Mouse (Mus musculus) midbrain, embryonic 12.5 days (tissue): Measurements from ENCODE around the gene Thap3. TPM values are rescaled to one million over a fixed set of nuclear protein-coding genes. Genes with fewer than 3 reads are reported as not detected.
A peak's percentile ranks its signal among the peaks of the same experiment; 100 is the strongest.

Experiments used
- ATAC-seq: fragments of 200-750 bp; cut with Nextera tagmentation; 2 replicates; pipeline ENCODE4 v1.8.0; 2017; ENCODE audit warnings: low read depth, moderate TSS enrichment, moderate library complexity; ENCODE audit not compliant: low FRiP score
- H3K27ac ChIP-seq: fragments of 300-500 bp; sonication (generic); replicated peaks from 2 replicates; pipeline ENCODE4 v1.5.1; 2016; ENCODE audit warnings: mild to moderate bottlenecking
- H3K27me3 ChIP-seq: fragments of 300-500 bp; sonication (generic); 2 replicates; pipeline ENCODE4 v1.6.1; 2016; ENCODE audit warnings: mild to moderate bottlenecking
- H3K36me3 ChIP-seq: fragments of 300-500 bp; sonication (generic); 2 replicates; pipeline ENCODE4 v1.6.1; 2016
- H3K4me1 ChIP-seq: fragments of 300-500 bp; sonication (generic); 2 replicates; pipeline ENCODE4 v1.6.1; 2016
- H3K4me2 ChIP-seq: fragments of 300-500 bp; sonication (generic); replicated peaks from 2 replicates; pipeline ENCODE4 v1.6.1; 2016; ENCODE audit warnings: mild to moderate bottlenecking, moderate library complexity
- H3K4me3 ChIP-seq: fragments of 300-500 bp; sonication (generic); 2 replicates; pipeline ENCODE4 v1.5.1; 2016; ENCODE audit warnings: mild to moderate bottlenecking
- H3K9ac ChIP-seq: fragments of 300-500 bp; sonication (generic); replicated peaks from 2 replicates; pipeline ENCODE4 v1.6.1; 2016; ENCODE audit warnings: mild to moderate bottlenecking, moderate library complexity
- H3K9me3 ChIP-seq: fragments of 300-500 bp; sonication (generic); 2 replicates; pipeline ENCODE4 v1.6.1; 2016; ENCODE audit warnings: mild to moderate bottlenecking
- WGBS: fragments of 180-500 bp; shearing (Covaris S2); methylation state at CpG from one replicate; pipeline ENCODE4 v1.1.7; 2016; 5-methylcytosine and 5-hydroxymethylcytosine counted together
- polyA plus RNA-seq: library from polyadenylated mRNA; unstranded; fragments of >200 nt; fragmentation: Nextera tagmentation; extraction: Ambion mirVana; gene quantifications from 2 replicates; pipeline ENCODE4 v1.2.1, GENCODE M21; 2016

The Thap3 gene
- polyA plus RNA-seq, 1 experiment from 2014 or later, result 33.9 TPM

DNA sequence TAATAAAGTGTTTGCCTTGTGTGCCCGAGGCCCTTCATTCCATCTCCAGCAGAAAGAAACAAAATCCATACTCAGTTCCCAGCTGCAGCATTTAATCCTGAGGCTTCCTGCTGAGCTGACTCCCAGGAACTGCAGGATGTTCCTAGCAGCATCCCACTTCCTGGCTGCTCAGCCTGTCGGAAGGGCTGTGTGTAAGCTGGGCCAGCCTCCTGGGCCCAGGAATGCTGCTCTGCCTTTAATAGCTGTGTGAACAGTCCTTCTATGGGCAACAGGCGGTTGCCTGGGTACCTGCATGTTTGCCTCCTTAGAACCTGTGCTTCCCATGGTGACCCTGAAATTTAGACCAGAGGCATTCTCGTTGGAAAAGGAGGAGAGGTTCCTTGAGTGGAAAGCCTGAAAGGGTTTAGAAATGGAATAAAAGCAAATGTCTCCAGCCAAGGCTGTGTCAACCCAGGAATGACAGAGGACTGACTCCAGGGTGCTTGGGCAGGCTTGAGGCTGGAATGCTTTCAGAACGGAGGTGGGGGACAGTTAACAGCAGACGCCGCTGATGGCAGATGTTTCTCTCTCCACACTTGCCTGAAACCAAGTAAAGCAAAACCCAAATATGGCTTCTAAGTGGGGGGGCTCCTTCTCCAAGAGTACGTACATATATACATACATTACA is 18.8 kb upstream of the Thap3 start:
- H3K4me3 ChIP-seq, result peak overlapping the region; percentile 69
- H3K9ac ChIP-seq, result peak overlapping the region; percentile 21; the same call in 1 of the 2 replicates
- no peak for ATAC-seq
- H3K27ac ChIP-seq, result no peak overlapping the region
- H3K4me2 ChIP-seq, result peak overlapping the region; percentile 100
- H3K27me3 ChIP-seq, result peaks cover 52% of the 10 kb centered on the region
- WGBS, result 7% methylated on average over 8 of the region's 8 CpGs
- no peaks in the 10 kb centered on the region for H3K36me3 ChIP-seq
- H3K4me1 ChIP-seq, result peaks cover 33% of the 10 kb centered on the region
- no peaks in the 10 kb centered on the region for H3K9me3 ChIP-seq

DNA sequence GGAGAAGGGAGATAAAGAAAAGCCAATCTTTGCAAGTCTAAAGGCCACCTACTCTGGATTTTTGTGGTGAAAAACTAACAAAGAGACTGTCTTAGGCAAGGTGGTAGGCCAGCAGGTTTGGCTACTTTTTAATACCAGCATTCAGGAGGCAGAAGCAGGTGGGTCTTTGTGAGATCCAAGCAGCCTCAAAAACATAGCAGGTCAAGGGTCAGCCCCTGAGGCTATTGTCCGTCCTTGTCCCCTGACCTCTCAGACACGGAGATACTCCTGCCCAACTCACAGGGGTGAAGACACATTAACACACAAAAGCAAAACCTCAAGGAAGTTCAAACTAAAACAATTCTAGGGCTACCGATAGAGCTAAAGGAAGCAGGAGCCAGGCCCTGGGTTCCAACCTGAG is 18.0 kb upstream of the Thap3 start:
- Histone ChIP-seq H3K36me3 (no peaks in the 10 kb centered on the region), H3K9ac (no peak overlapping the region), H3K4me1 (peaks cover 33% of the 10 kb centered on the region), H3K27ac (no peak overlapping the region), H3K9me3 (no peaks in the 10 kb centered on the region), H3K4me3 (no peak overlapping the region), H3K4me2 (no peak overlapping the region), H3K27me3 (peaks cover 52% of the 10 kb centered on the region)
- WGBS, result 18% methylated on average over 3 of the region's 3 CpGs
- no peak for ATAC-seq

DNA sequence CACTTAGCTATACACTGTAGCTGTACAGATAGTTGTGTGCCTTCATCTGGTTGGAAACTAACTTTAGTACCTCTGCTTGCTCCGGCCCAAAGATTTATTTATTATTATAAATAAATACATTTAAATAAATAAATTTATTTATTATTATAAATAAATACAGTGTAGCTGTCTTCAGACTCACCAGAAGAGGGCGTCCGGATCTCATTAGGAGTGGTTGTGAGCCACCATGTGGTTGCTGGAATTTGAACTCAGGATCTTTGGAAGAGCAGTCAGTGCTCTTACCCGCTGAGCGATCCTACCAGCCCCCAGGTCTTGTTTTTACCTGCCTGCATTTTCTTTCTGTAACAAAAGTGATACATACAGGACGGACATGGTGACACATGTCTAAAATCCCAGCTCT is 17.3 kb upstream of the Thap3 start:
- Histone ChIP-seq H3K36me3 (no peaks in the 10 kb centered on the region), H3K4me1 (peaks cover 33% of the 10 kb centered on the region), H3K4me2 (no peak overlapping the region), H3K9me3 (no peaks in the 10 kb centered on the region), H3K27ac (no peak overlapping the region), H3K27me3 (peaks cover 48% of the 10 kb centered on the region), H3K9ac (no peak overlapping the region), H3K4me3 (no peak overlapping the region)
- ATAC-seq, result no peak
- WGBS, result 74% methylated on average over 6 of the region's 6 CpGs

DNA sequence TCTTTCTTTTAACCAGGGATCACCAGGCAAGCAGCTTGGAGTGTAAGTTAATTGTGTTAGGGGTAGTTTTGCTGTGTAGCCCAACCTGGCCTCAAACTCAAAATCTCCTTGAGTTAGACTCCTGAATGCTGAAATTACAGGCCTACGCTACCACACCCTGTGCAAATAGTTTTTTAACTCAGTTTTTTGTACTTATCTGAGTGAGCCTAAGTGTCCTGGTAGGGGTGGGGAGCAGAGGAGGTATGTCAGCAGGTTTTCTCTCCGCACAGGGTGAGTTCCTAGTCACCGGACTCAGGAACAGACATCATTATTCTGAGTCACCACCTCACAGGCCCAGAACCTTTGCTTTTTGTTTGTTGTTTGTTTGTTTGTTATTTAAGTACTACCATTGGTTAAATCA is 13.3 kb upstream of the Thap3 start:
- no peaks in the 10 kb centered on the region for H3K9me3 ChIP-seq
- H3K36me3 ChIP-seq, result no peaks in the 10 kb centered on the region
- peaks cover 17% of the 10 kb centered on the region for H3K27me3 ChIP-seq
- no peak for ATAC-seq
- peaks cover 4% of the 10 kb centered on the region; the same call in 1 of the 2 replicates for H3K4me1 ChIP-seq
- WGBS, result 93% methylated on average over 3 of the region's 3 CpGs
- H3K9ac ChIP-seq, result no peak overlapping the region
- no peak overlapping the region for H3K4me2 ChIP-seq
- no peak overlapping the region for H3K27ac ChIP-seq
- H3K4me3 ChIP-seq, result no peak overlapping the region

DNA sequence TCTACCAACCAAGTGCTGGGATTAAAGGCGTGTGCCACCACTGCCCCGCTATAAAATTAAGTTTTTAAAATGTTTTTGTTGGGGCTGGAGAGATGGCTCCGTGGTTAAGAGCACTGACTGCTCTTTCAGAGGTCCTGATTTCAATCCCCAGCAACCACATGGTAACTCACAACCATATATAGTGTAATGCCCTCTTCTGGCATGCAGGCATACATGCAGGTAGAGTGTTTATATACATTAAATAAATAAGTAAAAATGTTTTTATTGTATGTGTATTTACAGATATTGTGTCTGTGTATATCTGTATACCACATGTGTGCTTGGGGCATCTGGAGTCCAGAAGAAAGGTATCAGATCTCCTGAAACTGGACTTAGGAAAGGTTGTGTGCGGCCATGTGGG is 12.5 kb upstream of the Thap3 start:
- Histone ChIP-seq H3K4me3 (no peak overlapping the region), H3K27ac (no peak overlapping the region), H3K36me3 (no peaks in the 10 kb centered on the region), H3K9ac (no peak overlapping the region), H3K4me1 (peaks cover 6% of the 10 kb centered on the region; the same call in 1 of the 2 replicates), H3K27me3 (peaks cover 10% of the 10 kb centered on the region), H3K4me2 (no peak overlapping the region), H3K9me3 (no peaks in the 10 kb centered on the region)
- WGBS, result 64% methylated on average over 4 of the region's 4 CpGs
- ATAC-seq, result no peak

DNA sequence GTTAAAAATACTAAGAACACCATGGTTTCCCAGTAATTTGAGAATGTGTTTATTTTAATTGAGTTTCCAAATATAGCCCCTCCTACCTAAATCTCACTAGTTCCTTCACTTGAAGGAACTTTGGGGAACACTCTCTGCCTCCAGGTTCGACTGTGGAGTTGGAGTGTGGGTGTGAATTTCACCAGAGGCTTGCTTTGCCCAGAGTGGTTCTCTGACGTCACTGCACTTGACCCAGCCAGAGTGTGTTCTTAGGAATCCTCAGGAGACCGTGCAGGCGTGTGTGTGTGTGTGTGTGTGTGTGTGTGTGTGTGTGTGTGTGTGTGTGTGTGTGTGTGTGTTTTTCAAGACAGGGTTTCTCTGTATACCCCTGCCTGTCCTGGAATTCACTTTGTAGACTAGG is 12.1 kb upstream of the Thap3 start:
- H3K36me3 ChIP-seq, result no peaks in the 10 kb centered on the region
- peaks cover 6% of the 10 kb centered on the region; the same call in 1 of the 2 replicates for H3K4me1 ChIP-seq
- 65% methylated on average over 4 of the region's 4 CpGs for WGBS
- H3K27me3 ChIP-seq, result peaks cover 8% of the 10 kb centered on the region; the same call in 1 of the 2 replicates
- no peak overlapping the region for H3K27ac ChIP-seq
- H3K4me3 ChIP-seq, result no peak overlapping the region
- ATAC-seq, result no peak
- H3K9ac ChIP-seq, result no peak overlapping the region
- no peaks in the 10 kb centered on the region for H3K9me3 ChIP-seq
- no peak overlapping the region for H3K4me2 ChIP-seq

DNA sequence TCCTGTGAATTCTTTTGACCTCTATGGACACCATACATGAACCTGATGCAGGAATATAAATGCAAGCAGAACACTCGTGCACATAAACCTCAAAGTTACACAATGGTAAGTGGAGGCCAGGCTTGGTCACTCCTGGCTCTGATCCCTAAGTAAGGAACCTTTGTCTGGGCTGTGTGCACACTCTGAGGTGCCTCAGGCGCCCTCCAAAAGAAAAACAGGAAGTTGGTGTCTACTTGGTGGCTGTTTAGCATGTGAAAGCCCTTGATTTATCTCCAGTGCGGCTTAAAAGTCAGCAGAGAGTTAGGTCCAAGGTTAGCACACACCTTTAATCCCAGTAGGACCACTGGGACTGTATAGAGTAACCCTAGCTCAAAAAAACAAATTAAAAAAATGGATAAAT is 10.7 kb upstream of the Thap3 start:
- 71% methylated on average over 3 of the region's 3 CpGs for WGBS
- ATAC-seq, result no peak
- no peak overlapping the region for H3K27ac ChIP-seq
- H3K4me2 ChIP-seq, result no peak overlapping the region
- peaks cover 6% of the 10 kb centered on the region; the same call in 1 of the 2 replicates for H3K4me1 ChIP-seq
- H3K36me3 ChIP-seq, result no peaks in the 10 kb centered on the region
- no peak overlapping the region for H3K4me3 ChIP-seq
- H3K27me3 ChIP-seq, result peaks cover 8% of the 10 kb centered on the region; the same call in 1 of the 2 replicates
- H3K9me3 ChIP-seq, result no peaks in the 10 kb centered on the region
- no peak overlapping the region for H3K9ac ChIP-seq

DNA sequence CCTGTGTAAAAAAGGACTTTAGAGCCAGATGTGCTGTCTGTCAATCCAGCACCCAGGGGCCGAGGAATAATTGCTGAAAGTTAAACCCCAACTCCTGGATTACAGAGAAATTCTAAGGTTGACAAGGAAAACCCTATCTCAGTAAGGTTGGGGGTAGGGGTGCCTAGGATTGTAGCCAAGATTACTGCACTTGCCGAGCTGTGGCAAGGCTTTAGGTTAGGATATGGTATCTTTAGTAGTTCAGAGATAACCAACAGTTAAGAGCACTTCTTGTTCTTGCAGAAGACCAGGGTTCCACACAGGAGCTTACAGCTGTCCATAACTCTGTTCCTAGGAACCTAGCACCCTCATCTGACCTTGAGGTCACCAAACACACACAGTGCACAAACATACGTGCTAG is 8.9 kb upstream of the Thap3 start:
- Histone ChIP-seq H3K4me2 (peak overlapping the region; percentile 87; the same call in 1 of the 2 replicates), H3K27ac (no peak overlapping the region), H3K9ac (no peak overlapping the region), H3K36me3 (no peaks in the 10 kb centered on the region), H3K4me1 (peaks cover 20% of the 10 kb centered on the region), H3K9me3 (no peaks in the 10 kb centered on the region), H3K27me3 (peaks cover 8% of the 10 kb centered on the region; the same call in 1 of the 2 replicates), H3K4me3 (peak overlapping the region; percentile 100; the same call in 1 of the 2 replicates)
- WGBS, result 73% methylated on average over 3 of the region's 3 CpGs
- ATAC-seq, result no peak

DNA sequence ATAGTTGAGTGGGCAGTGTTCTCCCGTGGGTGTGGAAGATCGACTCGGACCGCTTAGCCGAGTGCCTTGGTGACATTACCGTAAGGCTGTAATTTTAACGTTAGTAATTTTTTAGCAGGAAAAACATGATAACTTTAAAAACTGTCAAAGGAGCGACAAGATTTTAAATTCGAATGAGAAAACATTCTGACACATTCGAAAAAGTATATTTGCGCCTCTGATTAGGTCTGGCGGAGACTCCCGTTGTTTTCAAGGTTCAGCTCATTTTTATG is 8.1 kb upstream of the Thap3 start:
- Histone ChIP-seq H3K4me1 (peaks cover 20% of the 10 kb centered on the region), H3K9ac (peak overlapping the region; percentile 68), H3K4me3 (peak overlapping the region; percentile 100), H3K27me3 (peaks cover 8% of the 10 kb centered on the region; the same call in 1 of the 2 replicates), H3K27ac (peak overlapping the region; percentile 75), H3K4me2 (peak overlapping the region; percentile 87), H3K9me3 (no peaks in the 10 kb centered on the region), H3K36me3 (peaks cover 8% of the 10 kb centered on the region)
- WGBS, result 7% methylated on average over 13 of the region's 13 CpGs
- ATAC-seq, result no peak

DNA sequence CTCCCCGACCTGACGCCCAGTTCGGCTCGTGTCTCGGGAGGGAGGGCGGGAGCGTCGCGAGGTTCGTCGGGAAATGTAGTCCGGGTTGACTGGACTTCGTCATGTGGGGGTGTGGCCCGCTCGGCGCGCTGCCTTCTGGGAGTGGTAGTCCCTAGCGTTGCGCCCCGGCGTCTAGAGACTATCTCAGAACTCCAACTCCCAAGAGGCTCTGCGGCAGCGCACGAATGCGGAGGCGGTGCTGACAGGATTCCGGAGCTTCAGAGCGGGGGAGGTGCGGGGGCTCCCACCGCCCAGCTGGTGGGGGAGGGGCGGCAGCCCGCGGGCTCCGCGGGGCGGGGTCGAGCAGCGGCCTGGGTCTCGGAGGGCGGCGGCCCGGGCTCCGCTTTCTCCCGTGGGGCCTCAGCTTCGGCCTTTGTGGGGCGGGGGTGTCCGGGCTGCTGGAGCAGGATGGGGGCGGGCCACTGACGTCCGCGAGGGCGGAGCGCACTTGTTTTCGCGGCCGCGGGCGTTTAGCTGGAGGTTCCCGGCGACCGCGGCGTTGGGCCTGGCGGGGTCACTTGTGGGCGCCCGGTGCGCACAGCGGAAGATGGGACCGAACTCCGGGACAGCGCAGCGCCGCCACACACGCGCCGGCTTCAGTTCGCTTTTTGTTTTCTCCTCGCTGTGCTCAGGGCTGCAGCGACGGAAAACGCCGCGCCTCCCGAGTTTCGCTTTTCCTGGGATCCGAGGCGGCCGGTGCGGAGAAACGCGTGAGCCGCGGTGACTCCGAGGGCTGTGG is 7.6 kb upstream of the Thap3 start, which contains the start of gene Phf13:
Phf13 (minus strand) TSS at position 86 of the 778 bp plus-strand sequence.
- peaks cover 20% of the 10 kb centered on the region for H3K4me1 ChIP-seq
- H3K27me3 ChIP-seq, result peaks cover 8% of the 10 kb centered on the region; the same call in 1 of the 2 replicates
- peaks cover 13% of the 10 kb centered on the region for H3K36me3 ChIP-seq
- no peaks in the 10 kb centered on the region for H3K9me3 ChIP-seq
- peak within 1 kb of the TSS; percentile 87 for H3K4me2 ChIP-seq
- peak within 1 kb of the TSS; percentile 76 for H3K27ac ChIP-seq
- under 1% methylated on average over 92 of the region's 94 CpGs for WGBS
- H3K4me3 ChIP-seq, result peak within 1 kb of the TSS; percentile 100
- ATAC-seq, result peak; percentile 96
- peak within 1 kb of the TSS; percentile 96 for H3K9ac ChIP-seq

DNA sequence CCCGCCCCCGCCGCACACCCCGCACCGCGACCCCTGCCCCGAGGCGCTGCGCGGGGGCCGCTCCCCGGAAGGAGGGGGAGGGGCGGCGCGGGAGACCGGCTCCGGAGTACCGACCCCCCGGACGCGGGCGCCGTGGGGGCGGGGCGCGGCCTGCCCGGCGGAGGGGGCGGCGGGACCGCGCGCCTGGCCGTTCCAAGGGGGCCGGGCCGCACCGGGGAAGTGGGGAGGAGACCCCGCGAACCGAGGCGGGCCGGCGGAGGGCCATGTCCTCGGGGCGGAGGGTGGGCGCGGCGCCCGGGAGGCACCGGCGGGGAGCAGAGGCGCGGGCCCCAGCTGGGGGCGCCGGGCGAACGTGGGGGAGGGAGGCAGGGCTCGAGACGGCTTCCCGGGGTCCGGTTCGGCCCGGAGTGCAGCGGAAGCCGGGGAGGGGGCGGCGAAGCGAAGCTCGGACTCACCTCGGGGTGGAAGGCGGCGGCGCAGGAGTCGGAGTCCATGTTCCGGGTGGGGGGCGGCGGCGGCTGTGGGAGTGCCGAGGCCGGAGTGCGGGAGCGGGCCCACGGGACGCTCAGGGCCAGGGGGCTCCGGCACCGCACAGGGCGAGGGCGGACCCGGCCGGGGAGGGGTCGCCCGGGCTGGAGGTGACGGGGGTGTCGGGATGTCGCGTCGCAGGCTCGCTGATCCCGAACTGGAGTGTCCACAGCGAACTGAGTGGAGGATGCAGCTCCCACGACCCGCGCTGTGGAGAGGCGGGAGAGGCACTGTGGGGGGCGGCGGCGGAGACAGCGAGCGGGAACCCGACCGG is 6.8 kb upstream of the Thap3 start:
- Histone ChIP-seq H3K27me3 (peaks cover 8% of the 10 kb centered on the region; the same call in 1 of the 2 replicates), H3K4me2 (peak overlapping the region; percentile 87), H3K4me3 (peak overlapping the region; percentile 100), H3K27ac (peak overlapping the region; percentile 76), H3K9me3 (no peaks in the 10 kb centered on the region), H3K36me3 (peaks cover 21% of the 10 kb centered on the region), H3K4me1 (peaks cover 20% of the 10 kb centered on the region), H3K9ac (peak overlapping the region; percentile 96)
- 1% methylated on average over 65 of the region's 111 CpGs for WGBS
- peak; percentile 65; the same call in 1 of the 2 replicates for ATAC-seq
